Mouse (Mus musculus) ES-Bruce4 (cell line): ENCODE measurements at regions not wholly inside any gene's neighbourhood (a gene's known extent, or its start where the extent isn't known, plus 50 kb on each side); places are given as distances from the start of the nearest gene placed in this dataset.

Experiments used
- CTCF ChIP-seq: IDR thresholded peaks from one replicate; pipeline ENCODE4 v1.8.1; 2011; ENCODE audit warnings: low read depth, low read length
- EP300 ChIP-seq: IDR thresholded peaks from 2 replicates; pipeline ENCODE4 v1.6.1; 2011; ENCODE audit warnings: low read depth, low read length; ENCODE audit not compliant: insufficient read depth
- POLR2A ChIP-seq: IDR thresholded peaks from one replicate; pipeline ENCODE4 v1.8.1; 2011; ENCODE audit warnings: low read length; ENCODE audit not compliant: insufficient read depth

- TF ChIP-seq CTCF (no peak), POLR2A (no peak), EP300 (no peak)
Observed at GRCm38 (mm10) chr11:109039060-109039791, 104.9 kb downstream of the E030025P04Rik start.
